Mouse (Mus musculus) heart, postnatal 0 days (tissue): ENCODE measurements around the gene Nol3. TPM values are rescaled to one million over a fixed set of nuclear protein-coding genes. Genes with fewer than 3 reads are reported as not detected.

Experiments used
- ATAC-seq: fragments of 200-750 bp; cut with Nextera tagmentation; 2 replicates; pipeline ENCODE4 v1.8.0; 2017; ENCODE audit warnings: low read depth, moderate number of reproducible peaks, moderate library complexity; ENCODE audit not compliant: insufficient read depth
- DNase-seq: peaks from one replicate; pipeline ENCODE4 v3.0.0-alpha.2; 2016; ENCODE audit warnings: low spot score
- H3K27ac ChIP-seq: fragments of 300-500 bp; sonication (generic); 2 replicates; pipeline ENCODE4 v1.5.1; 2014; ENCODE audit warnings: low read depth, mild to moderate bottlenecking
- H3K27me3 ChIP-seq: fragments of 300-500 bp; sonication (generic); 2 replicates; pipeline ENCODE4 v1.6.1; 2014; ENCODE audit warnings: low read length, mixed read lengths; ENCODE audit not compliant: control insufficient read depth, insufficient read depth
- H3K36me3 ChIP-seq: fragments of 300-500 bp; sonication (generic); replicated peaks from 2 replicates; pipeline ENCODE4 v1.6.1; 2014; ENCODE audit warnings: low read length, mixed read lengths; ENCODE audit not compliant: control insufficient read depth, insufficient read depth
- H3K4me1 ChIP-seq: fragments of 300-500 bp; sonication (generic); 2 replicates; pipeline ENCODE4 v1.6.1; 2014; ENCODE audit warnings: antibody characterized with exemption; ENCODE audit not compliant: control insufficient read depth, insufficient read depth
- H3K4me2 ChIP-seq: fragments of 300-500 bp; sonication (generic); 2 replicates; pipeline ENCODE4 v1.6.1; 2014; ENCODE audit warnings: low read depth, mild to moderate bottlenecking, low read length, moderate library complexity
- H3K4me3 ChIP-seq: fragments of 300-500 bp; sonication (generic); 2 replicates; pipeline ENCODE4 v1.5.1; 2014; ENCODE audit warnings: low read depth, low read length
- H3K9ac ChIP-seq: fragments of 300-500 bp; sonication (generic); replicated peaks from 2 replicates; pipeline ENCODE4 v1.6.1; 2014; ENCODE audit warnings: low read depth, low read length, mixed read lengths
- H3K9me3 ChIP-seq: fragments of 300-500 bp; sonication (generic); replicated peaks from 2 replicates; pipeline ENCODE4 v1.6.1; 2016; ENCODE audit warnings: low read length; ENCODE audit not compliant: control insufficient read depth
- CTCF ChIP-seq: IDR thresholded peaks from 2 replicates; pipeline ENCODE4 v1.5.1; 2016; ENCODE audit warnings: antibody characterized with exemption, control low read depth, low read depth
- EP300 ChIP-seq: IDR thresholded peaks from 2 replicates; pipeline ENCODE4 v1.6.1; 2016; ENCODE audit warnings: antibody characterized with exemption, low read depth
- WGBS: fragments of 180-500 bp; shearing (Covaris S2); extraction: QIAGEN DNeasy Blood & Tissue Kit; methylation state at CpG from one replicate; pipeline ENCODE4 v1.1.7; 2014; 5-methylcytosine and 5-hydroxymethylcytosine counted together
- polyA plus RNA-seq: library from polyadenylated mRNA; unstranded; fragments of >200 nt; fragmentation: Nextera tagmentation; extraction: Ambion mirVana; gene quantifications from 2 replicates; pipeline ENCODE4 v1.2.1, GENCODE M21; 2015
- total RNA-seq: library from RNA; depleted of rRNA; stranded (reverse); fragments of >200 nt; gene quantifications from 2 replicates; pipeline ENCODE4 v1.2.3, GENCODE M21; 2014; ENCODE audit warnings: low replicate concordance

Nol3 gene
- total and polyA plus RNA-seq, 2 experiments from 2014 or later, result 10.0 to 13.2 TPM

DNA sequence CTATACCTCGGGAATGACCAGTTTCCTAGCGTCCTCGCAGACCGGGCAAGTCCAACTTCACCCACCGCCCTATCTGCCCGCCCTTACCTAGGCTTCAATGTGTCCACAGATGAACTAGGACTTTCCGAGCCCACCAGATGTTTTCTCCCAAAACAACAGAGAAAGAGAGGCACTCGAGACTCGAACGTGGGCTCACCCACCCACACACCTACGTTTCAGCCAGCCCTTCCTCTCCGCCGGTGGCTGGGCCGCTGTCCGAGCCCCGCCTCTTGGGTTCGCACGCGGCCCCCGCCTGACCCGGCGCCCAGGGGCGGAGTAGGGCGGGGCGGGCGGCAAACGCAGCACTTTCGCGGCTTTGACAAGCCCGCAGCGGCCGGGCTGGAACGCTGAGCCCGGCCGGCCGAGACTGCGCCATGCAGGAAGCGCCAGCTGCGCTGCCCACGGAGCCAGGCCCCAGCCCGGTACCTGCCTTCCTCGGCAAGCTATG is 6.4 kb upstream of the Nol3 start, which contains the start of gene Hsf4:
Gene Hsf4 (plus strand): TSS at position 341 of the 487 bp plus-strand sequence.
- H3K9me3 ChIP-seq, result no peaks in the 10 kb centered on the region
- H3K36me3 ChIP-seq, result 0 out of 2 replicates have a peak, but pooled peaks cover 4% of the 10 kb centered on the region
- ATAC-seq (peak; percentile 68), DNase-seq (no peak)
- H3K4me2 ChIP-seq, result peak within 1 kb of the TSS; percentile 95
- WGBS, result under 1% methylated on average over 42 of the region's 42 CpGs
- H3K27me3 ChIP-seq, result peaks cover 58% of the 10 kb centered on the region
- peak within 1 kb of the TSS; percentile 47 for H3K9ac ChIP-seq
- H3K4me3 ChIP-seq, result peak within 1 kb of the TSS; percentile 56
- TF ChIP-seq CTCF (no peak), EP300 (no peak)
- peaks cover 20% of the 10 kb centered on the region for H3K4me1 ChIP-seq
- H3K27ac ChIP-seq, result no peak within 1 kb of the TSS

DNA sequence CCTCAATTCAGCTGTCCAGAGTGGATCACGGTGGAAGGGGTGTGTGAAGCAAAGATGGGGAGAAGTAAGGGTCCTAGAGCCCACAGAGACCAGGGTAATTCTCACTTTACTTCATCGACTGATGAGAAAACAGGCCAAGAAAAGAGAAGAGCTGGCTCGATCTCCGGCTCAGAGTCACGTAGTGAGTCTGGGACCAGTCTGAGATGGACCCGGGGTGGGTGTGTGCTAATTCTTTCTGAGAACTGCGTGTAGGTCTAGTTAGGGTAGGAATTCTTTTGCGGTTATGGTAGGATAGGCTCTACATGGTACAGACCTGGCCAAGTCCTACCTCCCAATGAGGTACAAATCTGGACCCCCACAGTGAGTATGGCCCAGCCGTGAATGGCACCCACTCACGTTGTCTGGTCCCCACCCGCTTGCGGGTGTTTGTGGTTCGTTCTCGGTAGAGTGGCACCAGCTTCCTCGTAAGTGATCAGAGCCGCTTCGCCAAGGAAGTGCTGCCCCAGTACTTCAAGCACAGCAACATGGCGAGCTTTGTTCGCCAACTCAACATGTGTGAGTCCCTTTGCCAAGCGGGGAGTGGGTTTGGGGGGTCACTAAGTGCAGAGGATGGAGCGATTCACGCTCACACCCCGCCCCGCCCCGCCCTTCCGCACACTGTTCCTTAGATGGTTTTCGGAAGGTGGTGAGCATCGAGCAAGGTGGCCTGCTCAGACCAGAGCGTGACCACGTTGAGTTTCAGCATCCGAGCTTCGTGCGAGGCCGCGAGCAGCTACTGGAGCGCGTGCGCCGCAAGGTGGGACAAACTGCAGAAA is 5.6 kb upstream of the Nol3 start:
- WGBS, result 12% methylated on average over 39 of the region's 39 CpGs
- DNase-seq (no peak), ATAC-seq (no peak)
- peak overlapping the region; percentile 95 for H3K4me2 ChIP-seq
- H3K4me3 ChIP-seq, result peak overlapping the region; percentile 56
- TF ChIP-seq CTCF (no peak), EP300 (no peak)
- no peaks in the 10 kb centered on the region for H3K9me3 ChIP-seq
- H3K27ac ChIP-seq, result no peak overlapping the region
- H3K27me3 ChIP-seq, result peaks cover 66% of the 10 kb centered on the region
- 0 out of 2 replicates have a peak, but pooled peaks cover 4% of the 10 kb centered on the region for H3K36me3 ChIP-seq
- H3K9ac ChIP-seq, result no peak overlapping the region
- H3K4me1 ChIP-seq, result peaks cover 15% of the 10 kb centered on the region; the same call in 1 of the 2 replicates

DNA sequence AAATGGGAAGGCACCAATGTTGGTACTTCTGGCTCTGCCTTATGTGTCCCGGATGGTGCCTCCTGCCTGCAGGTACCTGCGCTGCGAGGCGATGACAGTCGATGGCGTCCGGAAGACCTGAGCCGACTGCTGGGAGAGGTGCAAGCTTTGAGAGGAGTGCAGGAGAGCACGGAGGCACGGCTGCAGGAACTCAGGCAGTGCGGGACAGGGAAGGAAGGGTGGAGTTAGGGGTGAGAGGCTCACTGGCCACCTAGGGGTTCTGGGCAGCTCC is 5.1 kb upstream of the Nol3 start:
- WGBS, result 9% methylated on average over 11 of the region's 11 CpGs
- H3K9ac ChIP-seq, result no peak overlapping the region
- no peaks in the 10 kb centered on the region for H3K9me3 ChIP-seq
- H3K36me3 ChIP-seq, result 0 out of 2 replicates have a peak, but pooled peaks cover 4% of the 10 kb centered on the region
- peaks cover 18% of the 10 kb centered on the region; the same call in 1 of the 2 replicates for H3K4me1 ChIP-seq
- no peak overlapping the region for H3K4me2 ChIP-seq
- no peak overlapping the region; the same call in 1 of the 2 replicates for H3K4me3 ChIP-seq
- DNase-seq (no peak), ATAC-seq (no peak)
- H3K27ac ChIP-seq, result no peak overlapping the region
- H3K27me3 ChIP-seq, result peaks cover 69% of the 10 kb centered on the region
- TF ChIP-seq EP300 (no peak), CTCF (no peak)

DNA sequence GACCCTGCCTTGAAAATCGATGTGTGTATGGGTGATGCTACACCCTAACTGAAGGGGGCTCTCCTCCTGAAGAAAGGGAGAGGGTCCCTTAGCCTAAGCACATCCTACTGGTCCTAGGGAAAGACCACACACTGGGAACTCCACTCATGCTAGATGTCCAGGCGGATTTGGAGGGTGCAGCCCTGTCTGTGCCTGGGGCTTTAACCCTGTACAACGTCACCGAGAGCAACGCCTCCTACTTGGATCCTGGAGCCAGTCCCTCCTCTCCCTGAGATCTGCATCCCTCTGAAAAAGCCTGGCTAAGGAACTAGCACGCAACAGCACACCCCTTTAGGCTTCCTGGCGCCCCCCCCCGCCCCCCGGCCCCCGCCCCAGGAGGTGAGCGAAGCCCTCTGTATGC is 553 bp upstream of the Nol3 start:
- WGBS, result 10% methylated on average over 11 of the region's 11 CpGs
- Histone ChIP-seq H3K27ac (no peak overlapping the region), H3K36me3 (no peaks in the 10 kb centered on the region), H3K27me3 (peaks cover 77% of the 10 kb centered on the region), H3K9ac (no peak overlapping the region), H3K4me1 (peaks cover 24% of the 10 kb centered on the region), H3K4me3 (peak overlapping the region; percentile 50), H3K9me3 (no peaks in the 10 kb centered on the region), H3K4me2 (peak overlapping the region; percentile 80)
- ATAC-seq (no peak), DNase-seq (no peak)
- TF ChIP-seq CTCF, result no peak
- TF ChIP-seq EP300, result no peak

DNA sequence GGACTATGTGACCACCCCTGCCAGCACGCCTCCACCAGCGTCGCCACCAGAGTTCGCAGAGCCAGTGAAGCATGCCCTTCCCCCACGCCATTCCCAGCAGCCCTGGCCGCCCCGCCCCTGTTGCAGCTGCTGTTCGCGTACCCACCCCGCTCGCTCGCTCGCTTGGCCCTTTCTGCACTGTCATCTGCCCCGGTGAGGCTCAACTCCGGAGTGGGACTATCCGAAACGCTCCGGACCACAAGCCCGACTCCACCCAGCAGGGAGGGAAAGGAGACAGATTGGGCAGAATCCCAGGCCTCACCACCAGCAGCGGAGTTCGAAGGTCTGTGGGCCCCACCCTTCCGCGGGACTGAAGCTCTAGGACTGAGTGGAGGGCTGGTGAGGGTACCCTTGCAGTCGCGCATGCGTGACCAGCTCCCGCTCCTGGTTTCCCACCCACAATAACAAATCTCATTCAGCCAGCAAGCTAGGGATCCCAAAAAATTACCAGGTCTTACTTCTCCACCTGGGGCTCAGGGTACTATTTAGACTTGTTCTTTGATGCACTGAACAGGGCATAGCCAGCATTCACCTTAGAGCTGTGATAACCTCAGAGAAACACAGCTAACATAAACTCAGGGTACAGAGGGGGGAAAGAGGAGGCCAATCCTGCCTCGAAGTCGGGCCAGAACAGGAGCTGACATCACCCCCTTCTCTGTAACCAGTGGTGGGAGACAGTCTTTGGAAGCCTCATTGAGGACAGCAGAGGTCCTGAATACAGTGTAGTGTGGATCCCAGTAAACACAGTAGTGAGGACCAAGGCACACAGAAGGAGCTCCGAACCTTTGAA is 566 bp downstream of the Nol3 start:
- H3K27ac ChIP-seq, result no peak overlapping the region
- no peak for TF ChIP-seq EP300
- TF ChIP-seq CTCF, result no peak
- no peaks in the 10 kb centered on the region for H3K9me3 ChIP-seq
- H3K4me1 ChIP-seq, result peaks cover 21% of the 10 kb centered on the region
- H3K27me3 ChIP-seq, result peaks cover 66% of the 10 kb centered on the region
- WGBS, result 5% methylated on average over 30 of the region's 30 CpGs
- no peak for DNase-seq
- peak; percentile 53 for ATAC-seq
- no peaks in the 10 kb centered on the region for H3K36me3 ChIP-seq
- H3K4me3 ChIP-seq, result peak overlapping the region; percentile 50
- no peak overlapping the region; the same call in 1 of the 2 replicates for H3K9ac ChIP-seq
- H3K4me2 ChIP-seq, result peak overlapping the region; percentile 80
